Mouse (Mus musculus) intestine, embryonic 15.5 days (tissue): ENCODE results near the gene Mrvi1. TPM values are rescaled to one million over a fixed set of nuclear protein-coding genes. Genes with fewer than 3 reads are reported as not detected.

Source experiments
- ATAC-seq: fragments of 200-750 bp; cut with Nextera tagmentation; 2 replicates; pipeline ENCODE4 v1.8.0; 2017; ENCODE audit warnings: moderate TSS enrichment, moderate library complexity
- H3K27ac ChIP-seq: fragments of 300-500 bp; sonication (generic); 2 replicates; pipeline ENCODE4 v1.5.1; 2015; ENCODE audit warnings: mild to moderate bottlenecking, inconsistent platforms
- H3K27me3 ChIP-seq: fragments of 300-500 bp; sonication (generic); replicated peaks from 2 replicates; pipeline ENCODE4 v1.6.1; 2015; ENCODE audit warnings: inconsistent platforms
- H3K36me3 ChIP-seq: fragments of 300-500 bp; sonication (generic); 2 replicates; pipeline ENCODE4 v1.6.1; 2015; ENCODE audit warnings: inconsistent platforms
- H3K4me1 ChIP-seq: fragments of 300-500 bp; sonication (generic); replicated peaks from 2 replicates; pipeline ENCODE4 v1.6.1; 2015; ENCODE audit warnings: inconsistent platforms
- H3K4me2 ChIP-seq: fragments of 300-500 bp; sonication (generic); replicated peaks from 2 replicates; pipeline ENCODE4 v1.6.1; 2015; ENCODE audit warnings: mild to moderate bottlenecking, inconsistent platforms
- H3K4me3 ChIP-seq: fragments of 300-500 bp; sonication (generic); replicated peaks from 2 replicates; pipeline ENCODE4 v1.5.1; 2015; ENCODE audit warnings: inconsistent platforms
- H3K9ac ChIP-seq: fragments of 300-500 bp; sonication (generic); 2 replicates; pipeline ENCODE4 v1.6.1; 2015; ENCODE audit warnings: inconsistent platforms
- H3K9me3 ChIP-seq: fragments of 300-500 bp; sonication (generic); 2 replicates; pipeline ENCODE4 v1.6.1; 2016; ENCODE audit warnings: inconsistent platforms
- WGBS: fragments of 180-500 bp; shearing (Covaris S2); methylation state at CpG from one replicate; pipeline ENCODE4 v1.1.7; 2015; 5-methylcytosine and 5-hydroxymethylcytosine counted together
- polyA plus RNA-seq: library from polyadenylated mRNA; unstranded; fragments of >200 nt; fragmentation: Nextera tagmentation; extraction: Ambion mirVana; gene quantifications from 2 replicates; pipeline ENCODE4 v1.2.1, GENCODE M21; 2015

The Mrvi1 gene
- polyA plus RNA-seq, 1 experiment from 2014 or later, result 16.9 TPM

- H3K4me1 ChIP-seq, result 0 out of 2 replicates have a peak, but pooled peaks cover 9% of the 10 kb centered on the region
- H3K4me2 ChIP-seq, result no peak overlapping the region
- no peaks in the 10 kb centered on the region for H3K36me3 ChIP-seq
- ATAC-seq, result peak; percentile 81
- H3K9ac ChIP-seq, result no peak overlapping the region
- no peak overlapping the region for H3K27ac ChIP-seq
- no peaks in the 10 kb centered on the region for H3K9me3 ChIP-seq
- no peaks in the 10 kb centered on the region for H3K27me3 ChIP-seq
- WGBS, result 63% methylated on average over 15 of the region's 15 CpGs
- H3K4me3 ChIP-seq, result no peak overlapping the region
These were observed 16.9 kb upstream of the Mrvi1 start for GRCm38 (mm10) chr7:110998887-110999827.

GRCm38 (mm10) chr7:110991221-110991494, 8.9 kb upstream of the Mrvi1 start:
- no peaks in the 10 kb centered on the region for H3K9me3 ChIP-seq
- H3K4me3 ChIP-seq, result no peak overlapping the region
- H3K9ac ChIP-seq, result no peak overlapping the region
- no peaks in the 10 kb centered on the region for H3K27me3 ChIP-seq
- WGBS, result 59% methylated on average over 4 of the region's 4 CpGs
- H3K36me3 ChIP-seq, result no peaks in the 10 kb centered on the region
- ATAC-seq, result no peak
- H3K4me1 ChIP-seq, result peaks cover 15% of the 10 kb centered on the region
- H3K27ac ChIP-seq, result no peak overlapping the region
- no peak overlapping the region for H3K4me2 ChIP-seq

- no peaks in the 10 kb centered on the region for H3K36me3 ChIP-seq
- 39% methylated on average over 5 of the region's 5 CpGs for WGBS
- peaks cover 21% of the 10 kb centered on the region for H3K4me1 ChIP-seq
- ATAC-seq, result peak; percentile 81
- H3K9ac ChIP-seq, result no peak overlapping the region
- H3K27me3 ChIP-seq, result no peaks in the 10 kb centered on the region
- H3K4me3 ChIP-seq, result no peak overlapping the region
- H3K4me2 ChIP-seq, result no peak overlapping the region
- 0 out of 2 replicates have a peak overlapping the region, but pooled peaks have one; percentile 51 for H3K27ac ChIP-seq
- no peaks in the 10 kb centered on the region for H3K9me3 ChIP-seq
These were observed 8.3 kb upstream of the Mrvi1 start for GRCm38 (mm10) chr7:110990356-110991220.

GRCm38 (mm10) chr7:110989286-110989879, 7.1 kb upstream of the Mrvi1 start:
- H3K9ac ChIP-seq, result no peak overlapping the region

GRCm38 (mm10) chr7:110988081-110988480, 5.8 kb upstream of the Mrvi1 start:
- H3K27ac ChIP-seq, result no peak overlapping the region
- no peak overlapping the region for H3K4me3 ChIP-seq
- 96% methylated on average over 3 of the region's 3 CpGs for WGBS
- no peaks in the 10 kb centered on the region for H3K9me3 ChIP-seq
- no peaks in the 10 kb centered on the region for H3K27me3 ChIP-seq
- ATAC-seq, result no peak
- H3K9ac ChIP-seq, result no peak overlapping the region
- H3K36me3 ChIP-seq, result no peaks in the 10 kb centered on the region
- no peak overlapping the region for H3K4me2 ChIP-seq
- H3K4me1 ChIP-seq, result peaks cover 22% of the 10 kb centered on the region

More at GRCm38 (mm10) chr7:110989286-110989879, 7.1 kb upstream of the Mrvi1 start:
- Histone ChIP-seq H3K27ac (peak overlapping the region; percentile 82), H3K4me1 (peaks cover 22% of the 10 kb centered on the region), H3K36me3 (no peaks in the 10 kb centered on the region), H3K4me2 (no peak overlapping the region), H3K27me3 (no peaks in the 10 kb centered on the region), H3K4me3 (no peak overlapping the region), H3K9me3 (no peaks in the 10 kb centered on the region)
- ATAC-seq, result peak; percentile 27; the same call in 1 of the 2 replicates
- WGBS, result 41% methylated on average over 5 of the region's 5 CpGs

GRCm38 (mm10) chr7:110985581-110986265, 3.5 kb upstream of the Mrvi1 start:
- Histone ChIP-seq H3K4me3 (no peak overlapping the region), H3K27ac (no peak overlapping the region), H3K9me3 (no peaks in the 10 kb centered on the region), H3K36me3 (no peaks in the 10 kb centered on the region), H3K27me3 (no peaks in the 10 kb centered on the region), H3K4me1 (peaks cover 33% of the 10 kb centered on the region), H3K4me2 (no peak overlapping the region), H3K9ac (no peak overlapping the region)
- no peak for ATAC-seq
- 78% methylated on average over 7 of the region's 7 CpGs for WGBS

- no peak overlapping the region for H3K4me2 ChIP-seq
- 35% methylated on average over 5 of the region's 5 CpGs for WGBS
- ATAC-seq, result no peak
- H3K9ac ChIP-seq, result no peak overlapping the region
- H3K27me3 ChIP-seq, result no peaks in the 10 kb centered on the region
- no peaks in the 10 kb centered on the region for H3K9me3 ChIP-seq
- no peaks in the 10 kb centered on the region for H3K36me3 ChIP-seq
- H3K4me1 ChIP-seq, result peaks cover 28% of the 10 kb centered on the region
- H3K4me3 ChIP-seq, result no peak overlapping the region
- peak overlapping the region; percentile 98 for H3K27ac ChIP-seq
These were observed 1.4 kb upstream of the Mrvi1 start for GRCm38 (mm10) chr7:110983621-110984020.

- Histone ChIP-seq H3K4me1 (peaks cover 28% of the 10 kb centered on the region), H3K9me3 (no peaks in the 10 kb centered on the region), H3K27ac (peak overlapping the region; percentile 98), H3K9ac (no peak overlapping the region), H3K36me3 (no peaks in the 10 kb centered on the region), H3K27me3 (no peaks in the 10 kb centered on the region), H3K4me3 (0 out of 2 replicates have a peak overlapping the region, but pooled peaks have one; percentile 34), H3K4me2 (peak overlapping the region; percentile 58; the same call in 1 of the 2 replicates)
- WGBS, result 48% methylated on average over 4 of the region's 4 CpGs
- ATAC-seq, result peak; percentile 29; the same call in 1 of the 2 replicates
These were observed 503 bp upstream of the Mrvi1 start for GRCm38 (mm10) chr7:110982764-110983163.

GRCm38 (mm10) chr7:110981036-110981435, 1.2 kb downstream of the Mrvi1 start:
- Histone ChIP-seq H3K9me3 (no peaks in the 10 kb centered on the region), H3K27ac (peak overlapping the region; percentile 98), H3K9ac (peak overlapping the region; percentile 38), H3K4me2 (peak overlapping the region; percentile 58), H3K4me3 (peak overlapping the region; percentile 34), H3K27me3 (no peaks in the 10 kb centered on the region), H3K36me3 (no peaks in the 10 kb centered on the region), H3K4me1 (peaks cover 25% of the 10 kb centered on the region)
- WGBS, result 29% methylated on average over 8 of the region's 8 CpGs
- 0 out of 2 replicates have a peak, but pooled peaks have one; percentile 18 for ATAC-seq

- H3K9me3 ChIP-seq, result no peaks in the 10 kb centered on the region
- no peaks in the 10 kb centered on the region for H3K36me3 ChIP-seq
- no peak overlapping the region for H3K27ac ChIP-seq
- no peaks in the 10 kb centered on the region for H3K27me3 ChIP-seq
- no peak overlapping the region for H3K4me2 ChIP-seq
- 82% methylated on average over 7 of the region's 7 CpGs for WGBS
- H3K4me3 ChIP-seq, result no peak overlapping the region
- H3K4me1 ChIP-seq, result peaks cover 29% of the 10 kb centered on the region
- H3K9ac ChIP-seq, result no peak overlapping the region
- ATAC-seq, result no peak
These were observed 4.4 kb downstream of the Mrvi1 start for GRCm38 (mm10) chr7:110977699-110978392.

- 0 out of 2 replicates have a peak, but pooled peaks have one; percentile 56 for ATAC-seq
- Histone ChIP-seq H3K27me3 (no peaks in the 10 kb centered on the region), H3K4me3 (no peak overlapping the region), H3K36me3 (no peaks in the 10 kb centered on the region), H3K9ac (no peak overlapping the region), H3K27ac (0 out of 2 replicates have a peak overlapping the region, but pooled peaks have one; percentile 22), H3K4me1 (peaks cover 20% of the 10 kb centered on the region), H3K4me2 (no peak overlapping the region), H3K9me3 (no peaks in the 10 kb centered on the region)
- WGBS, result 48% methylated on average over 4 of the region's 4 CpGs
These were observed 8.8 kb downstream of the Mrvi1 start for GRCm38 (mm10) chr7:110973450-110973849.
